Comparison of ENCODE assay signal across 25 mouse cellular contexts in the genomic region with DNA sequence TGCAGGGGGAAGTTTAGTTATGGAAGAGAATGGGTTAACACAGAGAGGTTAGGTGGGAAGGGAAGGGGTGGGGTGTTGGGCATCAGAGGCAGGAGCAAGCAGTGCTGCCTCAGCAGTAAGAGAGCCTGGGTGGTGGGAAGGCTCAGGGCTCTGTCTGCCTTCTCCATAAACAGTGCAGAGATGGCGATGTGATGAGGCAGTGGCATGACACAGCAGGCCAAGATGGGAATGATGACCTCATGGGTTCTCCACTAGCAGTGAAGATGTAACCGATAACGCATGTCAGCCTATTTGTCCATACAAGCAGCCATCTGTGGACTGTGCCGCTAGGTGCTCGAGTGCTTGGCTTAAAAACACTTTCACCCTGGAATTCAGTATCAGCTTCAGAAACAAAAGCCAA.
DNase-seq lines count a peak whose midpoint lies in the region; ATAC-seq and TF ChIP-seq lines count a peak whose summit lies in the region.
"Had no signal": no experiment of that assay in that cellular context is flagged by ENCODE, and none has a peak within 500 bp of the region (broad histone marks: within the 10 kb centered on the region; RNA-seq: fewer than 3 reads in every experiment).

No protein-coding gene starts in this region.

- H3K36me3 ChIP-seq in kidney, embryonic 15.5 days, result no peaks in the 10 kb centered on the region
- no peaks in the 10 kb centered on the region for H3K36me3 ChIP-seq in midbrain, embryonic 13.5 days
- no peaks in the 10 kb centered on the region for H3K36me3 ChIP-seq in midbrain, embryonic 14.5 days (ENCODE audit: control insufficient read depth, insufficient read depth, low read length)
- H3K36me3 ChIP-seq: embryonic facial prominence, embryonic 10.5 days; embryonic facial prominence, embryonic 13.5 days; forebrain, embryonic 12.5 days; forebrain, embryonic 15.5 days; heart, embryonic 10.5 days; heart, embryonic 13.5 days; hindbrain, embryonic 12.5 days; hindbrain, embryonic 15.5 days had no signal

- peaks cover 78% of the 10 kb centered on the region for H3K4me1 ChIP-seq in cerebellum, adult 2 months (ENCODE audit: control insufficient read depth, insufficient read depth, low read length)
- peaks cover 26% of the 10 kb centered on the region for H3K4me1 ChIP-seq in kidney, embryonic 15.5 days
- peaks cover 31% of the 10 kb centered on the region for H3K4me1 ChIP-seq in midbrain, embryonic 13.5 days (replicated peaks)
- H3K4me1 ChIP-seq in midbrain, embryonic 14.5 days (ENCODE audit: control insufficient read depth, insufficient read depth, low read length), result 0 out of 2 replicates have a peak, but pooled peaks cover 3% of the 10 kb centered on the region

- H3K27ac ChIP-seq in cerebellum, adult 2 months (ENCODE audit: insufficient read depth, low read length), result peak overlapping the region; percentile 48
- no peak overlapping the region; the same call in 1 of the 2 replicates for H3K27ac ChIP-seq in kidney, embryonic 15.5 days
- H3K27ac ChIP-seq in midbrain, embryonic 13.5 days, result no peak overlapping the region
- no peak overlapping the region for H3K27ac ChIP-seq in midbrain, embryonic 14.5 days (replicated peaks; ENCODE audit: low read depth, low read length)
- H3K27ac ChIP-seq: embryonic facial prominence, embryonic 10.5 days; embryonic facial prominence, embryonic 13.5 days; forebrain, embryonic 12.5 days; forebrain, embryonic 15.5 days; heart, adult 2 months; heart, embryonic 10.5 days; heart, embryonic 13.5 days; hindbrain, embryonic 12.5 days; hindbrain, embryonic 15.5 days had no signal

- H3K27me3 ChIP-seq in cerebellum, adult 2 months (ENCODE audit: control insufficient read depth, insufficient read depth, low read length), result no peaks in the 10 kb centered on the region
- no peaks in the 10 kb centered on the region for H3K27me3 ChIP-seq in kidney, embryonic 15.5 days
- H3K27me3 ChIP-seq in midbrain, embryonic 13.5 days, result no peaks in the 10 kb centered on the region
- no peaks in the 10 kb centered on the region for H3K27me3 ChIP-seq in midbrain, embryonic 14.5 days (ENCODE audit: control insufficient read depth, insufficient read depth, low read length)
- H3K27me3 ChIP-seq: embryonic facial prominence, embryonic 13.5 days; forebrain, embryonic 12.5 days; forebrain, embryonic 15.5 days; hindbrain, embryonic 12.5 days; hindbrain, embryonic 15.5 days; Patski had no signal

- H3K9me3 ChIP-seq in kidney, embryonic 15.5 days (replicated peaks), result no peaks in the 10 kb centered on the region
- no peaks in the 10 kb centered on the region for H3K9me3 ChIP-seq in midbrain, embryonic 13.5 days
- H3K9me3 ChIP-seq in midbrain, embryonic 14.5 days (ENCODE audit: control insufficient read depth, low read length), result no peaks in the 10 kb centered on the region
- H3K9me3 ChIP-seq: embryonic facial prominence, embryonic 10.5 days; embryonic facial prominence, embryonic 13.5 days; forebrain, embryonic 12.5 days; forebrain, embryonic 15.5 days; heart, embryonic 10.5 days; heart, embryonic 13.5 days; hindbrain, embryonic 12.5 days; hindbrain, embryonic 15.5 days had no signal

- TF ChIP-seq CTCF in cerebellum, adult 2 months (IDR thresholded peaks at IDR 0.05; ENCODE audit: borderline replicate concordance, insufficient read depth, low read depth, low read length), result no peak

- DNase-seq in cerebellum, adult 2 months, result peak in 1 of 2 experiments; percentile 50
- DNase-seq in cerebellum, postnatal 25 days, result no peak
- DNase-seq in kidney, adult 9 months, result no peak
- DNase-seq in midbrain, embryonic 14.5 days, result no peak
- DNase-seq in thymus, postnatal 0 days (ENCODE audit: low spot score), result no peak
- DNase-seq: adrenal gland, postnatal 10 days; adrenal gland, postnatal 36 days; cerebellum, adult 11 months; cerebellum, adult 8-10 months; embryo, embryonic 11 days; gastrocnemius, postnatal 25 days; heart, adult 2 months; heart, postnatal 14 days had no signal

- peak; percentile 47; the same call in 1 of the 2 replicates for ATAC-seq in kidney, embryonic 15.5 days (replicated peaks; ENCODE audit: low FRiP score)
- 0 out of 2 replicates have a peak, but pooled peaks have one; percentile 9 for ATAC-seq in midbrain, embryonic 13.5 days
- no peak for ATAC-seq in midbrain, embryonic 14.5 days (ENCODE audit: low FRiP score, low TSS enrichment)
- ATAC-seq: forebrain, embryonic 15.5 days; Patski had no signal

- H3K4me2 ChIP-seq in kidney, embryonic 15.5 days, result no peak overlapping the region
- H3K4me2 ChIP-seq in midbrain, embryonic 13.5 days (replicated peaks), result no peak overlapping the region
- no peak overlapping the region for H3K4me2 ChIP-seq in midbrain, embryonic 14.5 days (ENCODE audit: low read length)
- H3K4me2 ChIP-seq: embryonic facial prominence, embryonic 13.5 days; forebrain, embryonic 12.5 days; forebrain, embryonic 15.5 days; heart, embryonic 13.5 days; hindbrain, embryonic 12.5 days; hindbrain, embryonic 15.5 days had no signal

- WGBS in cerebellum, adult 2 months, result 18% methylated on average over 5 of the region's 5 CpGs
- 82% methylated on average over 5 of the region's 5 CpGs for WGBS in kidney, embryonic 15.5 days
- 89% methylated on average over 5 of the region's 5 CpGs for WGBS in midbrain, embryonic 13.5 days
- 86% methylated on average over 5 of the region's 5 CpGs for WGBS in midbrain, embryonic 14.5 days

- no peak overlapping the region for H3K9ac ChIP-seq in kidney, embryonic 15.5 days
- H3K9ac ChIP-seq in midbrain, embryonic 13.5 days (replicated peaks), result no peak overlapping the region
- no peak overlapping the region for H3K9ac ChIP-seq in midbrain, embryonic 14.5 days (replicated peaks; ENCODE audit: low read length)
- H3K9ac ChIP-seq: embryonic facial prominence, embryonic 13.5 days; forebrain, embryonic 12.5 days; forebrain, embryonic 15.5 days; heart, embryonic 13.5 days; hindbrain, embryonic 12.5 days; hindbrain, embryonic 15.5 days had no signal

- TF ChIP-seq POLR2A in cerebellum, adult 2 months (IDR thresholded peaks at IDR 0.05; ENCODE audit: borderline replicate concordance, insufficient read depth, low read length), result no peak

- H3K4me3 ChIP-seq in cerebellum, adult 2 months (replicated peaks; ENCODE audit: insufficient read depth, low read depth, low read length), result no peak overlapping the region
- no peak overlapping the region for H3K4me3 ChIP-seq in kidney, embryonic 15.5 days (replicated peaks)
- H3K4me3 ChIP-seq in midbrain, embryonic 13.5 days (replicated peaks), result no peak overlapping the region
- H3K4me3 ChIP-seq in midbrain, embryonic 14.5 days (replicated peaks; ENCODE audit: low read depth, low read length), result no peak overlapping the region
- H3K4me3 ChIP-seq: embryonic facial prominence, embryonic 10.5 days; embryonic facial prominence, embryonic 13.5 days; erythroblast, embryonic 14.5 days; forebrain, embryonic 12.5 days; forebrain, embryonic 15.5 days; heart, adult 2 months; heart, embryonic 10.5 days; heart, embryonic 13.5 days; hindbrain, embryonic 12.5 days; hindbrain, embryonic 15.5 days had no signal
